Mouse (Mus musculus): Measurements from ENCODE around the gene Kcnk3. TPM values are rescaled to one million over a fixed set of nuclear protein-coding genes. Genes with fewer than 3 reads are reported as not detected.

Kcnk3 gene
- polyA plus RNA-seq, 1 experiment from 2014 or later, result 2.1 TPM

GRCm38 (mm10) chr5:30605649-30606048 is 17.7 kb downstream of the Kcnk3 start:
- Histone ChIP-seq H3K4me2 (replicated peaks; ENCODE audit: low read depth, low read length) (no peak overlapping the region), H3K9ac (ENCODE audit: low read depth, low read length) (no peak overlapping the region), H3K4me1 (ENCODE audit: control insufficient read depth, insufficient read depth, low read length) (no peaks in the 10 kb centered on the region), H3K36me3 (ENCODE audit: control insufficient read depth, insufficient read depth, low read length) (no peaks in the 10 kb centered on the region), H3K27ac (ENCODE audit: low read depth, low read length) (no peak overlapping the region), H3K9me3 (ENCODE audit: control insufficient read depth, low read length) (no peaks in the 10 kb centered on the region), H3K27me3 (ENCODE audit: control insufficient read depth, insufficient read depth, low read length) (no peaks in the 10 kb centered on the region), H3K4me3 (ENCODE audit: low read length) (no peak overlapping the region)
- no peak for ATAC-seq (ENCODE audit: low FRiP score, low TSS enrichment)
- 81% methylated on average over 6 of the region's 6 CpGs for WGBS

- no peaks in the 10 kb centered on the region for H3K9me3 ChIP-seq (ENCODE audit: control insufficient read depth, low read length)
- ATAC-seq (ENCODE audit: low FRiP score, low TSS enrichment), result no peak
- no peak overlapping the region for H3K27ac ChIP-seq (ENCODE audit: low read depth, low read length)
- H3K36me3 ChIP-seq (ENCODE audit: control insufficient read depth, insufficient read depth, low read length), result no peaks in the 10 kb centered on the region
- no peak overlapping the region for H3K4me2 ChIP-seq (replicated peaks; ENCODE audit: low read depth, low read length)
- no peaks in the 10 kb centered on the region for H3K4me1 ChIP-seq (ENCODE audit: control insufficient read depth, insufficient read depth, low read length)
- H3K4me3 ChIP-seq (ENCODE audit: low read length), result no peak overlapping the region
- 55% methylated on average over 16 of the region's 16 CpGs for WGBS
- H3K27me3 ChIP-seq (ENCODE audit: control insufficient read depth, insufficient read depth, low read length), result no peaks in the 10 kb centered on the region
- no peak overlapping the region for H3K9ac ChIP-seq (ENCODE audit: low read depth, low read length)
Measured at GRCm38 (mm10) chr5:30606424-30607073, 18.6 kb downstream of the Kcnk3 start.

- WGBS, result 91% methylated on average over 7 of the region's 7 CpGs
- no peaks in the 10 kb centered on the region for H3K27me3 ChIP-seq (ENCODE audit: control insufficient read depth, insufficient read depth, low read length)
- peaks cover under 1% of the 10 kb centered on the region; the same call in 1 of the 2 replicates for H3K4me1 ChIP-seq (ENCODE audit: control insufficient read depth, insufficient read depth, low read length)
Measured at GRCm38 (mm10) chr5:30609094-30609493, 21.1 kb downstream of the Kcnk3 start.

GRCm38 (mm10) chr5:30609918-30610645 is 22.1 kb downstream of the Kcnk3 start:
- Histone ChIP-seq H3K9ac (ENCODE audit: low read depth, low read length) (no peak overlapping the region), H3K36me3 (ENCODE audit: control insufficient read depth, insufficient read depth, low read length) (no peaks in the 10 kb centered on the region), H3K4me2 (replicated peaks; ENCODE audit: low read depth, low read length) (no peak overlapping the region), H3K4me1 (ENCODE audit: control insufficient read depth, insufficient read depth, low read length) (peaks cover 9% of the 10 kb centered on the region; the same call in 1 of the 2 replicates), H3K4me3 (ENCODE audit: low read length) (no peak overlapping the region), H3K9me3 (ENCODE audit: control insufficient read depth, low read length) (no peaks in the 10 kb centered on the region), H3K27me3 (ENCODE audit: control insufficient read depth, insufficient read depth, low read length) (no peaks in the 10 kb centered on the region), H3K27ac (ENCODE audit: low read depth, low read length) (no peak overlapping the region)
- 82% methylated on average over 8 of the region's 8 CpGs for WGBS
- ATAC-seq (ENCODE audit: low FRiP score, low TSS enrichment), result no peak

More at GRCm38 (mm10) chr5:30609094-30609493, 21.1 kb downstream of the Kcnk3 start:
- Histone ChIP-seq H3K9me3 (ENCODE audit: control insufficient read depth, low read length) (no peaks in the 10 kb centered on the region), H3K27ac (ENCODE audit: low read depth, low read length) (no peak overlapping the region), H3K4me2 (replicated peaks; ENCODE audit: low read depth, low read length) (no peak overlapping the region), H3K9ac (ENCODE audit: low read depth, low read length) (no peak overlapping the region), H3K4me3 (ENCODE audit: low read length) (no peak overlapping the region), H3K36me3 (ENCODE audit: control insufficient read depth, insufficient read depth, low read length) (no peaks in the 10 kb centered on the region)
- no peak for ATAC-seq (ENCODE audit: low FRiP score, low TSS enrichment)

- no peak for ATAC-seq (ENCODE audit: low FRiP score, low TSS enrichment)
- no peak overlapping the region for H3K4me2 ChIP-seq (replicated peaks; ENCODE audit: low read depth, low read length)
- H3K27me3 ChIP-seq (ENCODE audit: control insufficient read depth, insufficient read depth, low read length), result no peaks in the 10 kb centered on the region
- no peaks in the 10 kb centered on the region for H3K9me3 ChIP-seq (ENCODE audit: control insufficient read depth, low read length)
- no peaks in the 10 kb centered on the region for H3K36me3 ChIP-seq (ENCODE audit: control insufficient read depth, insufficient read depth, low read length)
- no peak overlapping the region for H3K27ac ChIP-seq (ENCODE audit: low read depth, low read length)
- H3K4me1 ChIP-seq (ENCODE audit: control insufficient read depth, insufficient read depth, low read length), result peaks cover 9% of the 10 kb centered on the region; the same call in 1 of the 2 replicates
- H3K9ac ChIP-seq (ENCODE audit: low read depth, low read length), result no peak overlapping the region
- 59% methylated on average over 1 of the region's 1 CpGs for WGBS
- H3K4me3 ChIP-seq (ENCODE audit: low read length), result no peak overlapping the region
Measured at GRCm38 (mm10) chr5:30611091-30611490, 23.1 kb downstream of the Kcnk3 start.

- no peak for ATAC-seq (ENCODE audit: low FRiP score, low TSS enrichment)
- Histone ChIP-seq H3K36me3 (ENCODE audit: control insufficient read depth, insufficient read depth, low read length) (no peaks in the 10 kb centered on the region), H3K4me1 (ENCODE audit: control insufficient read depth, insufficient read depth, low read length) (peaks cover 9% of the 10 kb centered on the region; the same call in 1 of the 2 replicates), H3K9ac (ENCODE audit: low read depth, low read length) (no peak overlapping the region), H3K9me3 (ENCODE audit: control insufficient read depth, low read length) (no peaks in the 10 kb centered on the region), H3K27ac (ENCODE audit: low read depth, low read length) (no peak overlapping the region), H3K4me2 (replicated peaks; ENCODE audit: low read depth, low read length) (no peak overlapping the region), H3K4me3 (ENCODE audit: low read length) (no peak overlapping the region), H3K27me3 (ENCODE audit: control insufficient read depth, insufficient read depth, low read length) (no peaks in the 10 kb centered on the region)
- 45% methylated on average over 3 of the region's 3 CpGs for WGBS
Measured at GRCm38 (mm10) chr5:30611689-30612088, 23.7 kb downstream of the Kcnk3 start.

- no peak for ATAC-seq (ENCODE audit: low FRiP score, low TSS enrichment)
- H3K4me2 ChIP-seq (replicated peaks; ENCODE audit: low read depth, low read length), result no peak overlapping the region
Measured at GRCm38 (mm10) chr5:30612575-30612974, 24.6 kb downstream of the Kcnk3 start.

GRCm38 (mm10) chr5:30613242-30613641 is 25.3 kb downstream of the Kcnk3 start:
- Histone ChIP-seq H3K9me3 (ENCODE audit: control insufficient read depth, low read length) (no peaks in the 10 kb centered on the region), H3K4me2 (replicated peaks; ENCODE audit: low read depth, low read length) (no peak overlapping the region), H3K4me1 (ENCODE audit: control insufficient read depth, insufficient read depth, low read length) (peaks cover 9% of the 10 kb centered on the region; the same call in 1 of the 2 replicates), H3K27me3 (ENCODE audit: control insufficient read depth, insufficient read depth, low read length) (no peaks in the 10 kb centered on the region), H3K4me3 (ENCODE audit: low read length) (no peak overlapping the region), H3K27ac (ENCODE audit: low read depth, low read length) (no peak overlapping the region), H3K36me3 (ENCODE audit: control insufficient read depth, insufficient read depth, low read length) (no peaks in the 10 kb centered on the region), H3K9ac (ENCODE audit: low read depth, low read length) (no peak overlapping the region)
- WGBS, result 83% methylated on average over 8 of the region's 8 CpGs
- ATAC-seq (ENCODE audit: low FRiP score, low TSS enrichment), result no peak

More at GRCm38 (mm10) chr5:30612575-30612974, 24.6 kb downstream of the Kcnk3 start:
- Histone ChIP-seq H3K9me3 (ENCODE audit: control insufficient read depth, low read length) (no peaks in the 10 kb centered on the region), H3K4me3 (ENCODE audit: low read length) (no peak overlapping the region), H3K4me1 (ENCODE audit: control insufficient read depth, insufficient read depth, low read length) (peaks cover 9% of the 10 kb centered on the region; the same call in 1 of the 2 replicates), H3K36me3 (ENCODE audit: control insufficient read depth, insufficient read depth, low read length) (no peaks in the 10 kb centered on the region), H3K27ac (ENCODE audit: low read depth, low read length) (no peak overlapping the region), H3K27me3 (ENCODE audit: control insufficient read depth, insufficient read depth, low read length) (no peaks in the 10 kb centered on the region), H3K9ac (ENCODE audit: low read depth, low read length) (no peak overlapping the region)
- 88% methylated on average over 4 of the region's 4 CpGs for WGBS

- ATAC-seq (ENCODE audit: low FRiP score, low TSS enrichment), result 0 out of 2 replicates have a peak, but pooled peaks have one; percentile 48
- no peaks in the 10 kb centered on the region for H3K36me3 ChIP-seq (ENCODE audit: control insufficient read depth, insufficient read depth, low read length)
- H3K27me3 ChIP-seq (ENCODE audit: control insufficient read depth, insufficient read depth, low read length), result no peaks in the 10 kb centered on the region; the same call in 1 of the 2 replicates
- no peak overlapping the region for H3K4me3 ChIP-seq (ENCODE audit: low read length)
- no peak overlapping the region for H3K9ac ChIP-seq (ENCODE audit: low read depth, low read length)
- H3K9me3 ChIP-seq (ENCODE audit: control insufficient read depth, low read length), result no peaks in the 10 kb centered on the region
- H3K27ac ChIP-seq (ENCODE audit: low read depth, low read length), result no peak overlapping the region
- WGBS, result 33% methylated on average over 1 of the region's 1 CpGs
- H3K4me2 ChIP-seq (replicated peaks; ENCODE audit: low read depth, low read length), result no peak overlapping the region
- peaks cover 9% of the 10 kb centered on the region; the same call in 1 of the 2 replicates for H3K4me1 ChIP-seq (ENCODE audit: control insufficient read depth, insufficient read depth, low read length)
Measured at GRCm38 (mm10) chr5:30614221-30614620, 26.3 kb downstream of the Kcnk3 start.

All from kidney, embryonic 14.5 days (tissue).